Mouse (Mus musculus) splenic B cell, adult 2 months (primary cell): ENCODE results near the gene Prkag1.

Source experiments
- DNase-seq: peaks from one replicate; pipeline ENCODE4 v3.0.0-alpha.2; 2011; ENCODE audit warnings: low read depth, low spot score
- H3K27me3 ChIP-seq: 2 replicates; pipeline ENCODE4 v1.6.1; 2012; ENCODE audit warnings: mild to moderate bottlenecking, low read length, moderate library complexity, mixed read lengths; ENCODE audit not compliant: control insufficient read depth, poor library complexity, insufficient read depth, severe bottlenecking
- H3K36me3 ChIP-seq: 2 replicates; pipeline ENCODE4 v1.6.1; 2012; ENCODE audit warnings: mild to moderate bottlenecking, low read length, moderate library complexity, mixed read lengths; ENCODE audit not compliant: control insufficient read depth, poor library complexity, insufficient read depth, severe bottlenecking

The Prkag1 gene

GRCm38 (mm10) chr15:98797835-98798492 lies 33.4 kb downstream of the Prkag1 start:
- no peaks in the 10 kb centered on the region for H3K36me3 ChIP-seq
- no peak for DNase-seq
- H3K27me3 ChIP-seq, result no peaks in the 10 kb centered on the region; the same call in 1 of the 2 replicates

GRCm38 (mm10) chr15:98796803-98797595 lies 34.3 kb downstream of the Prkag1 start:
- no peak for DNase-seq
- no peaks in the 10 kb centered on the region for H3K36me3 ChIP-seq
- no peaks in the 10 kb centered on the region; the same call in 1 of the 2 replicates for H3K27me3 ChIP-seq

GRCm38 (mm10) chr15:98793141-98793698 lies 38.1 kb downstream of the Prkag1 start:
- peak; percentile 22 for DNase-seq
- Histone ChIP-seq H3K27me3 (no peaks in the 10 kb centered on the region), H3K36me3 (no peaks in the 10 kb centered on the region)

GRCm38 (mm10) chr15:98792233-98793020 lies 38.9 kb downstream of the Prkag1 start:
- Histone ChIP-seq H3K27me3 (no peaks in the 10 kb centered on the region), H3K36me3 (no peaks in the 10 kb centered on the region)
- DNase-seq, result peak; percentile 36

- H3K27me3 ChIP-seq, result no peaks in the 10 kb centered on the region
- peak; percentile 32 for DNase-seq
- H3K36me3 ChIP-seq, result no peaks in the 10 kb centered on the region
Observed at GRCm38 (mm10) chr15:98791771-98792170, 39.5 kb downstream of the Prkag1 start.

GRCm38 (mm10) chr15:98791221-98791620 lies 40.1 kb downstream of the Prkag1 start:
- Histone ChIP-seq H3K36me3 (no peaks in the 10 kb centered on the region), H3K27me3 (no peaks in the 10 kb centered on the region)
- DNase-seq, result peak; percentile 18

- Histone ChIP-seq H3K36me3 (no peaks in the 10 kb centered on the region), H3K27me3 (no peaks in the 10 kb centered on the region)
- DNase-seq, result peak; percentile 20
Observed at GRCm38 (mm10) chr15:98790761-98791160, 40.6 kb downstream of the Prkag1 start.

GRCm38 (mm10) chr15:98789661-98790535 lies 41.4 kb downstream of the Prkag1 start, which contains the start of gene Wnt1:
TSS of gene Wnt1 (plus strand) at chr15:98789857.
- peak; percentile 75 for DNase-seq
- no peaks in the 10 kb centered on the region for H3K27me3 ChIP-seq
- no peaks in the 10 kb centered on the region for H3K36me3 ChIP-seq

GRCm38 (mm10) chr15:98788972-98789660 lies 42.2 kb downstream of the Prkag1 start:
- Histone ChIP-seq H3K27me3 (no peaks in the 10 kb centered on the region; the same call in 1 of the 2 replicates), H3K36me3 (no peaks in the 10 kb centered on the region)
- no peak for DNase-seq

- Histone ChIP-seq H3K27me3 (no peaks in the 10 kb centered on the region; the same call in 1 of the 2 replicates), H3K36me3 (no peaks in the 10 kb centered on the region)
- DNase-seq, result no peak
Observed at GRCm38 (mm10) chr15:98787930-98788329, 43.4 kb downstream of the Prkag1 start.

GRCm38 (mm10) chr15:98785744-98786143 lies 45.6 kb downstream of the Prkag1 start:
- no peaks in the 10 kb centered on the region for H3K36me3 ChIP-seq
- DNase-seq, result peak; percentile 49
- H3K27me3 ChIP-seq, result no peaks in the 10 kb centered on the region; the same call in 1 of the 2 replicates

GRCm38 (mm10) chr15:98781166-98781565 lies 50.2 kb downstream of the Prkag1 start:
- DNase-seq, result no peak
- Histone ChIP-seq H3K27me3 (no peaks in the 10 kb centered on the region; the same call in 1 of the 2 replicates), H3K36me3 (no peaks in the 10 kb centered on the region)

- DNase-seq, result no peak
- H3K36me3 ChIP-seq, result no peaks in the 10 kb centered on the region
- H3K27me3 ChIP-seq, result no peaks in the 10 kb centered on the region; the same call in 1 of the 2 replicates
Observed at GRCm38 (mm10) chr15:98780573-98780972, 50.7 kb downstream of the Prkag1 start.
